Mouse (Mus musculus): ENCODE measurements around the gene Kmt2b.

GRCm38 (mm10) chr7:30596811-30597210 lies 8.3 kb upstream of the Kmt2b start:
- TF ChIP-seq POLR2A (IDR thresholded peaks at IDR 0.05; ENCODE audit: insufficient read length, low read depth) (no peak), REST (IDR thresholded peaks at IDR 0.05; ENCODE audit: insufficient read depth, insufficient read length) (no peak), MAX (IDR thresholded peaks at IDR 0.05; ENCODE audit: low read depth) (no peak), SRF (IDR thresholded peaks at IDR 0.05; ENCODE audit: control insufficient read depth, insufficient read length, low read depth) (no peak), MYOD1 (IDR thresholded peaks at IDR 0.05; ENCODE audit: control insufficient read depth in 1 of 3, insufficient read length in 2 of 3, low read depth in 2 of 3) (no peak), MYOG (IDR thresholded peaks at IDR 0.05; ENCODE audit: control insufficient read depth in 1 of 3, insufficient read depth in 1 of 3, insufficient read length in 2 of 3, low read depth in 2 of 3) (no peak), E2F4 (IDR thresholded peaks at IDR 0.05; ENCODE audit: insufficient read depth) (no peak), TCF12 (IDR thresholded peaks at IDR 0.05; ENCODE audit: insufficient read depth, poor library complexity, severe bottlenecking) (no peak), CEBPB (IDR thresholded peaks at IDR 0.05; ENCODE audit: insufficient read depth, poor library complexity, severe bottlenecking) (no peak), TCF3 (IDR thresholded peaks at IDR 0.05; ENCODE audit: insufficient read length, low read depth) (no peak), USF1 (IDR thresholded peaks at IDR 0.05; ENCODE audit: low read depth) (no peak)
